Mouse (Mus musculus) thymus, postnatal 4 days (tissue): ENCODE measurements around the gene D630045J12Rik.

Experiments
- DNase-seq: peaks from one replicate; pipeline ENCODE4 v3.0.0; 2021

Gene D630045J12Rik

GRCm38 (mm10) chr6:38184791-38185190, 69.0 kb downstream of the D630045J12Rik start:
- no peak for DNase-seq

GRCm38 (mm10) chr6:38181756-38182318, 72.0 kb downstream of the D630045J12Rik start:
- DNase-seq: no peak

- DNase-seq: no peak
Observed at GRCm38 (mm10) chr6:38180669-38181068, 73.1 kb downstream of the D630045J12Rik start.

- no peak for DNase-seq
Observed at GRCm38 (mm10) chr6:38165385-38165784, 88.4 kb downstream of the D630045J12Rik start.

GRCm38 (mm10) chr6:38164705-38165104, 89.1 kb downstream of the D630045J12Rik start:
- DNase-seq: no peak

- no peak for DNase-seq
Observed at GRCm38 (mm10) chr6:38162825-38163504, 90.8 kb downstream of the D630045J12Rik start.

GRCm38 (mm10) chr6:38160556-38160955, 93.3 kb downstream of the D630045J12Rik start:
- no peak for DNase-seq

GRCm38 (mm10) chr6:38160102-38160501, 93.7 kb downstream of the D630045J12Rik start:
- peak; percentile 83 for DNase-seq

GRCm38 (mm10) chr6:38159576-38159975, 94.2 kb downstream of the D630045J12Rik start:
- DNase-seq: no peak

GRCm38 (mm10) chr6:38157925-38158324, 95.9 kb downstream of the D630045J12Rik start:
- DNase-seq: no peak

- no peak for DNase-seq
Observed at GRCm38 (mm10) chr6:38156204-38156603, 97.6 kb downstream of the D630045J12Rik start.

- no peak for DNase-seq
Observed at GRCm38 (mm10) chr6:38152305-38152704, 101.5 kb downstream of the D630045J12Rik start.

GRCm38 (mm10) chr6:38149483-38149882, 104.3 kb downstream of the D630045J12Rik start:
- no peak for DNase-seq

GRCm38 (mm10) chr6:38148626-38149025, 105.2 kb downstream of the D630045J12Rik start:
- DNase-seq: no peak

- DNase-seq: no peak
Observed at GRCm38 (mm10) chr6:38147301-38147700, 106.5 kb downstream of the D630045J12Rik start.

- DNase-seq: no peak
Observed at GRCm38 (mm10) chr6:38145463-38146065, 108.2 kb downstream of the D630045J12Rik start.

- DNase-seq: no peak
Observed at GRCm38 (mm10) chr6:38144161-38144998, 109.4 kb downstream of the D630045J12Rik start.

- no peak for DNase-seq
Observed at GRCm38 (mm10) chr6:38140402-38140801, 113.4 kb downstream of the D630045J12Rik start.

- no peak for DNase-seq
Observed at GRCm38 (mm10) chr6:38139086-38139485, 114.7 kb downstream of the D630045J12Rik start.

GRCm38 (mm10) chr6:38134806-38135559, 118.8 kb downstream of the D630045J12Rik start:
- DNase-seq: no peak

- DNase-seq: no peak
Observed at GRCm38 (mm10) chr6:38131801-38132231, 122.0 kb downstream of the D630045J12Rik start.

GRCm38 (mm10) chr6:38129883-38130282, 123.9 kb downstream of the D630045J12Rik start:
- DNase-seq: no peak
